In genomic region chr14:45350931-45351859, GRCm38 (mm10) we compare ENCODE assay signal across 8 mouse cellular contexts. TPM values are rescaled to one million over a fixed set of nuclear protein-coding genes. Genes with fewer than 3 reads are reported as not detected.
DNase-seq lines count a peak whose midpoint lies in the region; ATAC-seq lines count a peak whose summit lies in the region.

Gene Styx, plus strand, starts transcription at chr14:45351093.

- H3K4me3 ChIP-seq in heart, embryonic 13.5 days = peak within 1 kb of the TSS; percentile 87
- peak within 1 kb of the TSS; percentile 86 for H3K4me3 ChIP-seq in liver, embryonic 12.5 days
- peak within 1 kb of the TSS; percentile 66 for H3K4me3 ChIP-seq in stomach, embryonic 15.5 days (replicated peaks)

- H3K9me3 ChIP-seq in heart, embryonic 13.5 days = no peaks in the 10 kb centered on the region
- H3K9me3 ChIP-seq in liver, embryonic 12.5 days (replicated peaks) = no peaks in the 10 kb centered on the region
- H3K9me3 ChIP-seq in stomach, embryonic 15.5 days = no peaks in the 10 kb centered on the region

- H3K9ac ChIP-seq in heart, embryonic 13.5 days = peak within 1 kb of the TSS; percentile 93
- H3K9ac ChIP-seq in liver, embryonic 12.5 days = peak within 1 kb of the TSS; percentile 93
- H3K9ac ChIP-seq in stomach, embryonic 15.5 days = peak within 1 kb of the TSS; percentile 64

- DNase-seq in CD4-positive helper T cell, adult 2 months (ENCODE audit: low read depth, low spot score) = peak; percentile 93
- peak; percentile 74 for DNase-seq in brain, embryonic 18.5 days (ENCODE audit: low read depth, low spot score)
- peak; percentile 98 for DNase-seq in kidney, postnatal 10 days
- DNase-seq in natural killer cell, adult 2 months (ENCODE audit: low spot score in 2 of 2) = peak; percentile 88 to 91

- peaks cover 37% of the 10 kb centered on the region for H3K36me3 ChIP-seq in heart, embryonic 13.5 days
- H3K36me3 ChIP-seq in liver, embryonic 12.5 days = peaks cover 33% of the 10 kb centered on the region
- peaks cover 17% of the 10 kb centered on the region for H3K36me3 ChIP-seq in stomach, embryonic 15.5 days

- H3K27me3 ChIP-seq in heart, embryonic 13.5 days (replicated peaks) = no peaks in the 10 kb centered on the region
- H3K27me3 ChIP-seq in liver, embryonic 12.5 days (replicated peaks) = no peaks in the 10 kb centered on the region
- no peaks in the 10 kb centered on the region for H3K27me3 ChIP-seq in stomach, embryonic 15.5 days (replicated peaks)

- H3K27ac ChIP-seq in heart, embryonic 13.5 days (replicated peaks) = peak within 1 kb of the TSS; percentile 88
- H3K27ac ChIP-seq in liver, embryonic 12.5 days = peak within 1 kb of the TSS; percentile 78
- peak within 1 kb of the TSS; percentile 68 for H3K27ac ChIP-seq in stomach, embryonic 15.5 days

- ATAC-seq in erythroid progenitor cell, adult 5-6 weeks (replicated peaks; ENCODE audit: low FRiP score, poor library complexity, severe bottlenecking) = peak; percentile 99
- peak; percentile 98 for ATAC-seq in heart, embryonic 13.5 days (ENCODE audit: extremely low read depth, insufficient number of reproducible peaks, low FRiP score, low TSS enrichment)
- ATAC-seq in liver, embryonic 12.5 days = peak; percentile 98
- peak; percentile 99 for ATAC-seq in stomach, embryonic 15.5 days (ENCODE audit: insufficient read depth, low FRiP score, low read depth)

- under 1% methylated on average over 63 of the region's 93 CpGs for WGBS in heart, embryonic 13.5 days
- under 1% methylated on average over 50 of the region's 93 CpGs for WGBS in liver, embryonic 12.5 days (ENCODE audit: insufficient replicate concordance)
- WGBS in stomach, embryonic 15.5 days = under 1% methylated on average over 62 of the region's 93 CpGs

- H3K4me1 ChIP-seq in heart, embryonic 13.5 days = peaks cover 18% of the 10 kb centered on the region
- H3K4me1 ChIP-seq in liver, embryonic 12.5 days = peaks cover 15% of the 10 kb centered on the region
- H3K4me1 ChIP-seq in stomach, embryonic 15.5 days = 0 out of 2 replicates have a peak, but pooled peaks cover 3% of the 10 kb centered on the region

- peak within 1 kb of the TSS; percentile 77 for H3K4me2 ChIP-seq in heart, embryonic 13.5 days
- peak within 1 kb of the TSS; percentile 89 for H3K4me2 ChIP-seq in liver, embryonic 12.5 days
- peak within 1 kb of the TSS; percentile 61 for H3K4me2 ChIP-seq in stomach, embryonic 15.5 days

RNA-seq across cellular contexts. Expression of gene Styx, which starts in this region (rescaled TPM):
- 7.1 and 14.1 TPM in 2 replicates for total RNA-seq in erythroid progenitor cell, adult 5-6 weeks (2015; ENCODE audit: low replicate concordance)
- total RNA-seq in erythroid progenitor cell, adult 5-6 weeks (2017; ENCODE audit: low replicate concordance) = 1.6 and 11.9 TPM in 2 replicates
- polyA plus RNA-seq in heart, embryonic 13.5 days (2015; fragmentation: Nextera tagmentation; extraction: Ambion mirVana) = 46.1 and 58.3 TPM in 2 replicates
- polyA plus RNA-seq in liver, embryonic 12.5 days (2016; fragmentation: Nextera tagmentation; extraction: Ambion mirVana) = 30.0 and 30.3 TPM in 2 replicates
- polyA plus RNA-seq in stomach, embryonic 15.5 days (2015; fragmentation: Nextera tagmentation; extraction: Ambion mirVana) = 57.4 and 59.7 TPM in 2 replicates

Comparison
In these comparisons a context has a peak if more than half of its experiments do, and no peak if none do; other contexts are left out.
1. Peak in every context shown above with its lines: DNase-seq, ATAC-seq, H3K4me3 ChIP-seq and H3K27ac ChIP-seq.